Mouse (Mus musculus) cerebellum, adult 2 months (tissue): ENCODE results near the gene Lamtor4.

Experiments
- CTCF ChIP-seq: fragments of 200-500 bp; IDR thresholded peaks from 2 replicates; pipeline ENCODE4 v1.5.1; 2011; ENCODE audit warnings: low read depth, mild to moderate bottlenecking, control low read depth, low read length, moderate library complexity, borderline replicate concordance; ENCODE audit not compliant: insufficient read depth
- POLR2A ChIP-seq: fragments of 200-500 bp; IDR thresholded peaks from 2 replicates; pipeline ENCODE4 v1.6.1; 2011; ENCODE audit warnings: low read length, control low read depth, borderline replicate concordance; ENCODE audit not compliant: insufficient read depth

DNA sequence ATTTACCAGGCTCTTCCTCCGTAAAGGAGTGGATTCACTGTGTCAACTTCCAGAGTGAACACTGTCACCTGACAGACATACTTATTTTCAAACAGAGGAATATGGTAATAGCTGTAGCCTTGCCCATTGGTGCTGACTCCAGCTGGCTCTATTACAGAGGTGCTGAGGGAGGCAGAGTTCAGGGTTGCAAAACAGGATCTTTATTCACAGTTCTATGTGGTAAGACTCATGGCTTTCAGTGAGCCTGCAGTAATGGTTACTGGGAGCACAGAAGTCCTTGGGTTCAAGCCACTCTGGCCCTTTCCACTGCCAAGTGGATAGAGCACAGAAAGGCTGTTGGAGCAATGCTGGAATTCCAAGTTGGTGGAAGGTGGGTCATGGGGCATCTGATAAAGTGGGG, 48.0 kb upstream of the Lamtor4 start:
- TF ChIP-seq CTCF (no peak), POLR2A (no peak)
